Mouse (Mus musculus): ENCODE results near the gene Zfp36l2.

GRCm38 (mm10) chr17:84149566-84149965 lies 38.2 kb downstream of the Zfp36l2 start:
- no peak for TF ChIP-seq CTCF (IDR thresholded peaks at IDR 0.05; ENCODE audit: control insufficient read depth, insufficient read depth, insufficient replicate concordance, low read depth, low read length)
- TF ChIP-seq POLR2A (IDR thresholded peaks at IDR 0.05; ENCODE audit: control insufficient read depth, low read depth, low read length), result no peak
